Mouse (Mus musculus): ENCODE measurements around the gene Brd4. TPM values are rescaled to one million over a fixed set of nuclear protein-coding genes. Genes with fewer than 3 reads are reported as not detected.

Gene Brd4
- polyA plus RNA-seq, 1 experiment from 2014 or later, result 130 TPM

- Histone ChIP-seq H3K27me3 (ENCODE audit: control insufficient read depth, insufficient read depth, low read length) (no peaks in the 10 kb centered on the region), H3K4me1 (replicated peaks; ENCODE audit: control insufficient read depth, insufficient read depth, low read length) (no peaks in the 10 kb centered on the region; the same call in 1 of the 2 replicates), H3K36me3 (ENCODE audit: control insufficient read depth, insufficient read depth, low read length) (peaks cover 35% of the 10 kb centered on the region), H3K4me2 (ENCODE audit: low read depth, low read length, severe bottlenecking) (no peak overlapping the region), H3K9me3 (ENCODE audit: control insufficient read depth, low read length) (no peaks in the 10 kb centered on the region), H3K4me3 (ENCODE audit: low read depth, low read length) (no peak overlapping the region), H3K27ac (ENCODE audit: low read depth, low read length) (no peak overlapping the region), H3K9ac (ENCODE audit: low read length) (no peak overlapping the region)
- DNase-seq (ENCODE audit: low spot score) (no peak), ATAC-seq (replicated peaks; ENCODE audit: low FRiP score) (no peak)
- 88% methylated on average over 3 of the region's 3 CpGs for WGBS
These were observed 33.2 kb upstream of the Brd4 start for GRCm38 (mm10) chr17:32317708-32318107.

DNA sequence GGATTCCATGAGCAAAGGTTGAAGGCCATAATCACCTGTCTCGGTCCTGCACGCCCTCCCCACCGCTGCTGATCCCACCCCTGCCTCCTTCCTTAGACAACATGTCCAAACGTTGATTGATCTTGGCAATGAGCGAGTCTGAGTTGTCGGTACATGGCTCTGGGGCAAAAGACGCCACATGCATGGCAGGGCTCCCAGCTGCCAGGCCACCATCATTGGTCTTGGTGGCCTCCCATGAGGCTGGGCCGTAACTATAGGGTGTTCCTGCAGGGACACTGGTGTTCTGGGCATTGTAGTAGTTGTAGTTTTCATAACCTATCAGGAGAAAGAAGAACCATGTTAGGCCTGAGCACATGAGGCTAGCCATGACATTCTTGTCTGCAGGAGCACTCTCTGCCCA is 32.5 kb upstream of the Brd4 start:
- Histone ChIP-seq H3K4me3 (ENCODE audit: low read depth, low read length) (no peak overlapping the region), H3K36me3 (ENCODE audit: control insufficient read depth, insufficient read depth, low read length) (peaks cover 41% of the 10 kb centered on the region), H3K4me1 (replicated peaks; ENCODE audit: control insufficient read depth, insufficient read depth, low read length) (no peaks in the 10 kb centered on the region; the same call in 1 of the 2 replicates), H3K27ac (ENCODE audit: low read depth, low read length) (no peak overlapping the region), H3K9ac (ENCODE audit: low read length) (no peak overlapping the region), H3K9me3 (ENCODE audit: control insufficient read depth, low read length) (no peaks in the 10 kb centered on the region), H3K4me2 (ENCODE audit: low read depth, low read length, severe bottlenecking) (no peak overlapping the region), H3K27me3 (ENCODE audit: control insufficient read depth, insufficient read depth, low read length) (no peaks in the 10 kb centered on the region)
- no peak for DNase-seq (ENCODE audit: low spot score)
- 95% methylated on average over 8 of the region's 8 CpGs for WGBS
- no peak for ATAC-seq (replicated peaks; ENCODE audit: low FRiP score)

- Histone ChIP-seq H3K36me3 (ENCODE audit: control insufficient read depth, insufficient read depth, low read length) (peaks cover 49% of the 10 kb centered on the region), H3K4me3 (ENCODE audit: low read depth, low read length) (no peak overlapping the region), H3K27me3 (ENCODE audit: control insufficient read depth, insufficient read depth, low read length) (no peaks in the 10 kb centered on the region), H3K27ac (ENCODE audit: low read depth, low read length) (no peak overlapping the region), H3K9me3 (ENCODE audit: control insufficient read depth, low read length) (no peaks in the 10 kb centered on the region), H3K4me2 (ENCODE audit: low read depth, low read length, severe bottlenecking) (no peak overlapping the region), H3K4me1 (replicated peaks; ENCODE audit: control insufficient read depth, insufficient read depth, low read length) (no peaks in the 10 kb centered on the region), H3K9ac (ENCODE audit: low read length) (no peak overlapping the region)
- DNase-seq (ENCODE audit: low spot score) (no peak), ATAC-seq (replicated peaks; ENCODE audit: low FRiP score) (no peak)
- WGBS, result 91% methylated on average over 5 of the region's 5 CpGs
These were observed 31.0 kb upstream of the Brd4 start for GRCm38 (mm10) chr17:32315560-32315959.

DNA sequence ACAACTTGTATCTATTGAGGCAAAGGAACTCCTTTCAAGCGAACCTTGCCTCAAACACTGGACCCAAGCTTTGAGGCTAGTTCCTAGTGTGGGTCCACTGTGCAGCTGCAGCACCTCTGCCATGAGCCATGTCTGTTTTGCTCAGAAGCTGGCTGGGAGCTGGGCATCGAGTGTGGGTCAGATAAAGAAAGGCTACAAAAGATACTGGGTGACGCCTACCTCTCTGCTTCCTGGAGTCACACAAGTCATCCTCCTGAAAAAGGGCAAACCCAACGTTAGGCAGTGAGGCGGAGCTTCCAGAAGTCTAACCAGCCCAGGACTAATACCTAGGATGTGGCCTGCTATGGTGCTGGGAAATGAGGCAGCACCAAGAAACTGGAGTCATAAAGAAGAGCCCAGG is 29.4 kb upstream of the Brd4 start:
- H3K9ac ChIP-seq (ENCODE audit: low read length), result no peak overlapping the region
- peaks cover 63% of the 10 kb centered on the region for H3K36me3 ChIP-seq (ENCODE audit: control insufficient read depth, insufficient read depth, low read length)
- no peaks in the 10 kb centered on the region for H3K27me3 ChIP-seq (ENCODE audit: control insufficient read depth, insufficient read depth, low read length)
- 83% methylated on average over 5 of the region's 5 CpGs for WGBS
- no peak overlapping the region for H3K4me2 ChIP-seq (ENCODE audit: low read depth, low read length, severe bottlenecking)
- DNase-seq (ENCODE audit: low spot score) (no peak), ATAC-seq (replicated peaks; ENCODE audit: low FRiP score) (no peak)
- H3K27ac ChIP-seq (ENCODE audit: low read depth, low read length), result no peak overlapping the region
- H3K4me3 ChIP-seq (ENCODE audit: low read depth, low read length), result no peak overlapping the region
- H3K4me1 ChIP-seq (replicated peaks; ENCODE audit: control insufficient read depth, insufficient read depth, low read length), result no peaks in the 10 kb centered on the region
- H3K9me3 ChIP-seq (ENCODE audit: control insufficient read depth, low read length), result no peaks in the 10 kb centered on the region

- 93% methylated on average over 8 of the region's 8 CpGs for WGBS
- H3K4me1 ChIP-seq (replicated peaks; ENCODE audit: control insufficient read depth, insufficient read depth, low read length), result no peaks in the 10 kb centered on the region
- no peak overlapping the region for H3K9ac ChIP-seq (ENCODE audit: low read length)
- ATAC-seq (replicated peaks; ENCODE audit: low FRiP score), result no peak
- H3K4me3 ChIP-seq (ENCODE audit: low read depth, low read length), result no peak overlapping the region
- no peak overlapping the region for H3K27ac ChIP-seq (ENCODE audit: low read depth, low read length)
- H3K9me3 ChIP-seq (ENCODE audit: control insufficient read depth, low read length), result no peaks in the 10 kb centered on the region
- H3K4me2 ChIP-seq (ENCODE audit: low read depth, low read length, severe bottlenecking), result no peak overlapping the region
- no peaks in the 10 kb centered on the region for H3K27me3 ChIP-seq (ENCODE audit: control insufficient read depth, insufficient read depth, low read length)
- H3K36me3 ChIP-seq (ENCODE audit: control insufficient read depth, insufficient read depth, low read length), result peaks cover 66% of the 10 kb centered on the region
- no peak for DNase-seq (ENCODE audit: low spot score)
These were observed 28.3 kb upstream of the Brd4 start for GRCm38 (mm10) chr17:32312801-32313200.

GRCm38 (mm10) chr17:32307963-32308362 is 23.4 kb upstream of the Brd4 start:
- 95% methylated on average over 4 of the region's 4 CpGs for WGBS
- Histone ChIP-seq H3K4me3 (ENCODE audit: low read depth, low read length) (no peak overlapping the region), H3K27me3 (ENCODE audit: control insufficient read depth, insufficient read depth, low read length) (no peaks in the 10 kb centered on the region), H3K4me2 (ENCODE audit: low read depth, low read length, severe bottlenecking) (no peak overlapping the region), H3K27ac (ENCODE audit: low read depth, low read length) (no peak overlapping the region), H3K4me1 (replicated peaks; ENCODE audit: control insufficient read depth, insufficient read depth, low read length) (no peaks in the 10 kb centered on the region), H3K36me3 (ENCODE audit: control insufficient read depth, insufficient read depth, low read length) (peaks cover 56% of the 10 kb centered on the region), H3K9me3 (ENCODE audit: control insufficient read depth, low read length) (no peaks in the 10 kb centered on the region), H3K9ac (ENCODE audit: low read length) (no peak overlapping the region)
- ATAC-seq (replicated peaks; ENCODE audit: low FRiP score) (no peak), DNase-seq (ENCODE audit: low spot score) (no peak)

DNA sequence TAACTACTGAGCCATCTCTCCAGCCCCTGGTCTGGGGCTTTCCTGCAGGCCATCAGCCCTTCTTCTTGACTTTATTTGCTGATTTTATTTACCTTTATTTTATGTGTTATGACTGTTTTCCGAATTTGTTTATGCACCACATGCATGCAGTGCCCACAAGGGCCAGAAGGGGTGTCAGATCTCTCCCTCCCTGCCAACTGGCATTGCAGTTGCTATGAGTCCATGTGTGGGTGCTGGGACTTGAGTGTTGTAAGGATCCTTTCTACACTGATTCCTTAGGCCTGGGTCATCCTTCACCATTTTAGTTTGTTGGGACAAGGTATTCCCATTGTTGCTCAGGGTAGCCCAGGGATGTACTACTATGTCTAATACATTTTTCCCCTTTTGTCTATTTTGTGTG is 13.6 kb upstream of the Brd4 start:
- H3K4me3 ChIP-seq (ENCODE audit: low read depth, low read length), result no peak overlapping the region
- no peak overlapping the region for H3K4me2 ChIP-seq (ENCODE audit: low read depth, low read length, severe bottlenecking)
- ATAC-seq (replicated peaks; ENCODE audit: low FRiP score) (no peak), DNase-seq (ENCODE audit: low spot score) (no peak)
- H3K9ac ChIP-seq (ENCODE audit: low read length), result no peak overlapping the region
- no peaks in the 10 kb centered on the region for H3K36me3 ChIP-seq (ENCODE audit: control insufficient read depth, insufficient read depth, low read length)
- no peak overlapping the region for H3K27ac ChIP-seq (ENCODE audit: low read depth, low read length)
- no peaks in the 10 kb centered on the region for H3K4me1 ChIP-seq (replicated peaks; ENCODE audit: control insufficient read depth, insufficient read depth, low read length)
- H3K9me3 ChIP-seq (ENCODE audit: control insufficient read depth, low read length), result no peaks in the 10 kb centered on the region
- WGBS, result 91% methylated on average over 1 of the region's 1 CpGs
- H3K27me3 ChIP-seq (ENCODE audit: control insufficient read depth, insufficient read depth, low read length), result no peaks in the 10 kb centered on the region

DNA sequence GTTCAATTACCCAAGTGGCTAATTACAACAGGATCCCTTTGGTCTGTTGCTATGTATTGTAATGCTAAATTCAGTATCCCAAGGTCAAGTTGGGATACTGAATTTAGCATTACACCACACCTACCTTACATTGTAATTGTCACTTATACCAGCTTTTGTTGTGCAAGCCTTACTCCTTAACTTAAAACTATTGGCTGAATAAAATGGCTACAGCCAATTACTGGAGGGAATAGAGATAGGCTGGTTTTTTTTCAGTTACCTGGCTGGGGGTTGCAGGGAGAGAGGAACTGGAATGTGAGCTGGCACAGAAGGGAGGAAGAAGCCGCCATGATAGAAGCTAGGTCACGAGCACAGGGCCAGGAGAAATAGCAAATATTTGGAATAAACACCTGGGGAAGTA is 11.4 kb upstream of the Brd4 start:
- DNase-seq (ENCODE audit: low spot score), result no peak
- Histone ChIP-seq H3K36me3 (ENCODE audit: control insufficient read depth, insufficient read depth, low read length) (no peaks in the 10 kb centered on the region), H3K4me3 (ENCODE audit: low read depth, low read length) (no peak overlapping the region), H3K27ac (ENCODE audit: low read depth, low read length) (no peak overlapping the region), H3K27me3 (ENCODE audit: control insufficient read depth, insufficient read depth, low read length) (no peaks in the 10 kb centered on the region), H3K4me1 (replicated peaks; ENCODE audit: control insufficient read depth, insufficient read depth, low read length) (no peaks in the 10 kb centered on the region), H3K9me3 (ENCODE audit: control insufficient read depth, low read length) (no peaks in the 10 kb centered on the region), H3K4me2 (ENCODE audit: low read depth, low read length, severe bottlenecking) (no peak overlapping the region), H3K9ac (ENCODE audit: low read length) (no peak overlapping the region)
- no peak for ATAC-seq (replicated peaks; ENCODE audit: low FRiP score)
- WGBS, result 94% methylated on average over 2 of the region's 2 CpGs

GRCm38 (mm10) chr17:32295160-32295559 is 10.6 kb upstream of the Brd4 start:
- Histone ChIP-seq H3K27me3 (ENCODE audit: control insufficient read depth, insufficient read depth, low read length) (no peaks in the 10 kb centered on the region), H3K36me3 (ENCODE audit: control insufficient read depth, insufficient read depth, low read length) (no peaks in the 10 kb centered on the region), H3K27ac (ENCODE audit: low read depth, low read length) (no peak overlapping the region), H3K4me3 (ENCODE audit: low read depth, low read length) (no peak overlapping the region), H3K4me2 (ENCODE audit: low read depth, low read length, severe bottlenecking) (no peak overlapping the region), H3K9me3 (ENCODE audit: control insufficient read depth, low read length) (no peaks in the 10 kb centered on the region), H3K4me1 (replicated peaks; ENCODE audit: control insufficient read depth, insufficient read depth, low read length) (no peaks in the 10 kb centered on the region), H3K9ac (ENCODE audit: low read length) (no peak overlapping the region)
- DNase-seq (ENCODE audit: low spot score) (no peak), ATAC-seq (replicated peaks; ENCODE audit: low FRiP score) (no peak)
- 85% methylated on average over 4 of the region's 4 CpGs for WGBS

Data from forebrain, embryonic 11.5 days (tissue).